Mouse (Mus musculus) kidney, adult 2 months (tissue): ENCODE results near the gene Stoml2. TPM values are rescaled to one million over a fixed set of nuclear protein-coding genes. Genes with fewer than 3 reads are reported as not detected.
"Not testable (repeated sequence)": the region's sequence is repeated elsewhere in the genome, so short reads cannot be mapped to it uniquely, and the experiment has no call there.

ENCODE experiments used
- DNase-seq: peaks from one replicate; pipeline ENCODE4 v3.0.0; 2021
- H3K27ac ChIP-seq: fragments of 200-500 bp; 2 replicates; pipeline ENCODE4 v1.5.1; 2012; ENCODE audit warnings: low read depth, low read length, control low read depth, inconsistent platforms; ENCODE audit not compliant: insufficient read depth
- H3K27me3 ChIP-seq: fragments of 200-500 bp; replicated peaks from 2 replicates; pipeline ENCODE4 v1.6.1; 2012; ENCODE audit warnings: mild to moderate bottlenecking, moderate library complexity, low read length, inconsistent platforms; ENCODE audit not compliant: control insufficient read depth, insufficient read depth
- H3K36me3 ChIP-seq: fragments of 200-500 bp; 2 replicates; pipeline ENCODE4 v1.6.1; 2012; ENCODE audit warnings: mild to moderate bottlenecking, moderate library complexity, low read length, inconsistent platforms; ENCODE audit not compliant: control insufficient read depth, insufficient read depth
- H3K4me1 ChIP-seq: fragments of 200-500 bp; 2 replicates; pipeline ENCODE4 v1.6.1; 2011; ENCODE audit warnings: low read length; ENCODE audit not compliant: control insufficient read depth, insufficient read depth
- H3K4me3 ChIP-seq: fragments of 200-500 bp; 2 replicates; pipeline ENCODE4 v1.5.1; 2011; ENCODE audit warnings: mild to moderate bottlenecking, low read depth, low read length, control low read depth; ENCODE audit not compliant: insufficient read depth
- CTCF ChIP-seq: fragments of 200-500 bp; conservative IDR thresholded peaks from 2 replicates; pipeline ENCODE4 v1.5.1; 2011; ENCODE audit warnings: low read depth, mild to moderate bottlenecking, control low read depth, low read length, moderate library complexity, mixed read lengths; ENCODE audit not compliant: insufficient read depth, insufficient read length
- POLR2A ChIP-seq: fragments of 200-500 bp; IDR thresholded peaks from one replicate; pipeline ENCODE4 v1.6.1; 2011; ENCODE audit warnings: low read depth, low read length, control low read depth
- WGBS: fragments of 180-500 bp; shearing (Covaris S2); methylation state at CpG from one replicate; pipeline ENCODE4 v1.1.7; 2018; 5-methylcytosine and 5-hydroxymethylcytosine counted together
- polyA plus RNA-seq: library from polyadenylated mRNA; depleted of rRNA; stranded (reverse); fragments of >200 nt; gene quantifications from 2 replicates; pipeline ENCODE4 v1.2.3, GENCODE M21; 2012

Gene Stoml2
- polyA plus RNA-seq, 1 experiment: 118 TPM

- no peaks in the 10 kb centered on the region for H3K27me3 ChIP-seq
- no peaks in the 10 kb centered on the region for H3K36me3 ChIP-seq
- H3K27ac ChIP-seq: peak overlapping the region; percentile 67; the same call in 1 of the 2 replicates
- peaks cover 22% of the 10 kb centered on the region; the same call in 1 of the 2 replicates for H3K4me1 ChIP-seq
- WGBS: 46% methylated on average over 12 of the region's 12 CpGs
- DNase-seq: peak; percentile 77
- no peak overlapping the region for H3K4me3 ChIP-seq
- TF ChIP-seq CTCF: no peak
- no peak for TF ChIP-seq POLR2A
Observed at GRCm38 (mm10) chr4:43002756-43003439, 28.6 kb downstream of the Stoml2 start.

- Histone ChIP-seq H3K36me3 (no peaks in the 10 kb centered on the region), H3K4me1 (peaks cover 27% of the 10 kb centered on the region; the same call in 1 of the 2 replicates), H3K4me3 (no peak overlapping the region), H3K27ac (no peak overlapping the region), H3K27me3 (no peaks in the 10 kb centered on the region)
- 91% methylated on average over 2 of the region's 2 CpGs for WGBS
- DNase-seq: no peak
- no peak for TF ChIP-seq CTCF
- TF ChIP-seq POLR2A: no peak
Observed at GRCm38 (mm10) chr4:43001272-43001671, 30.2 kb downstream of the Stoml2 start.

- H3K27me3 ChIP-seq, H3K36me3 ChIP-seq: not testable (repeated sequence)
- 1% methylated on average over 55 of the region's 56 CpGs for WGBS
- DNase-seq: peak; percentile 100
- H3K4me3 ChIP-seq: peak within 1 kb of the TSS; percentile 98
- peaks cover 27% of the 10 kb centered on the region; the same call in 1 of the 2 replicates for H3K4me1 ChIP-seq
- H3K27ac ChIP-seq: peak within 1 kb of the TSS; percentile 97
Observed at GRCm38 (mm10) chr4:43000141-43000986, 31.1 kb downstream of the Stoml2 start, which contains the start of gene Vcp. Vcp (minus strand) TSS chr4:43000507.

- Histone ChIP-seq H3K27me3 (no peaks in the 10 kb centered on the region), H3K36me3 (no peaks in the 10 kb centered on the region; the same call in 1 of the 2 replicates), H3K4me1 (peaks cover 27% of the 10 kb centered on the region; the same call in 1 of the 2 replicates), H3K4me3 (peak overlapping the region; percentile 98), H3K27ac (peak overlapping the region; percentile 97)
- WGBS: under 1% methylated on average over 51 of the region's 51 CpGs
- peak; percentile 14 for TF ChIP-seq POLR2A
- TF ChIP-seq CTCF: 0 out of 2 replicates have a peak, but pooled peaks have one; percentile 8
- peak; percentile 88 for DNase-seq
Observed at GRCm38 (mm10) chr4:42999451-43000140, 31.9 kb downstream of the Stoml2 start.

GRCm38 (mm10) chr4:42998022-42998421 is 33.5 kb downstream of the Stoml2 start:
- no peak overlapping the region for H3K27ac ChIP-seq
- DNase-seq: no peak
- WGBS: 20% methylated on average over 2 of the region's 2 CpGs
- no peak overlapping the region for H3K4me3 ChIP-seq
- no peak for TF ChIP-seq CTCF
- H3K27me3 ChIP-seq: no peaks in the 10 kb centered on the region
- H3K36me3 ChIP-seq: peaks cover 4% of the 10 kb centered on the region
- peaks cover 23% of the 10 kb centered on the region; the same call in 1 of the 2 replicates for H3K4me1 ChIP-seq

- Histone ChIP-seq H3K4me1 (no peaks in the 10 kb centered on the region), H3K36me3 (peaks cover 38% of the 10 kb centered on the region), H3K27me3 (no peaks in the 10 kb centered on the region), H3K27ac (no peak overlapping the region), H3K4me3 (no peak overlapping the region)
- WGBS: 81% methylated on average over 1 of the region's 1 CpGs
- TF ChIP-seq POLR2A (no peak), CTCF (no peak)
- DNase-seq: peak; percentile 17
Observed at GRCm38 (mm10) chr4:42988296-42988695, 43.2 kb downstream of the Stoml2 start.

DNA sequence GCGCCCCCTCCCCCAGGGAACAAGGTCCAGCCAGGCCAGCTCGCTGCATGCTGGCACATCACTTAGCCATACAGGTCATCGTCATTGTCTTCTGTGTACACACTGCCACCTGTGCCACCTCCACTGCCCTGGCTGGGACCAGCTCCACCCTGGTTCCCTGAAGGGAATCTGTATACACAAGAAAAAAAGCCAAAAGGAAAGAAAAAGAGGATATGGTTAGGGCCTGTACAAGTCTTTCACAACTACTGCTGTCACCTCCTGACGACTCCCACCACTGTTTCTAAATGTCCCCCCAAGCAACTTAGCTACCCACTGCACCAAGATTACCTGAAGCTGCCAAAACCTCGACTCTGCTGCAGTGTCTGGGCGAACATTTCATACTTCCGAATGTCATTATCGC is 51.0 kb downstream of the Stoml2 start:
- WGBS: 79% methylated on average over 8 of the region's 8 CpGs
- not testable (repeated sequence) for H3K27ac ChIP-seq, H3K4me1 ChIP-seq, H3K4me3 ChIP-seq, DNase-seq, H3K27me3 ChIP-seq
- peaks cover 21% of the 10 kb centered on the region for H3K36me3 ChIP-seq
